Mouse (Mus musculus) heart, postnatal 4 days (tissue): Measurements from ENCODE around the gene Washc2. TPM values are rescaled to one million over a fixed set of nuclear protein-coding genes. Genes with fewer than 3 reads are reported as not detected.
"Not testable (repeated sequence)": the region's sequence is repeated elsewhere in the genome, so short reads cannot be mapped to it uniquely, and the experiment has no call there.

ENCODE experiments used
- DNase-seq: peaks from one replicate; pipeline ENCODE4 v3.0.0; 2021
- total RNA-seq, 2 experiments: library from RNA; stranded (reverse); gene quantifications; 2 replicates each; pipeline ENCODE4 v1.2.3; 2021

Washc2 gene
- 10 to 100 TPM; 35.9 to 36.0 TPM for total RNA-seq

GRCm38 (mm10) chr6:116207729-116208534 lies at the start of gene Washc2:
Gene Washc2, plus strand, starts transcription at chr6:116208038.
- peak; percentile 95 for DNase-seq

GRCm38 (mm10) chr6:116166383-116166782 lies 41.5 kb upstream of the Washc2 start:
- no peak for DNase-seq

GRCm38 (mm10) chr6:116173511-116174099 lies 34.2 kb upstream of the Washc2 start:
- DNase-seq, result not testable (repeated sequence)

GRCm38 (mm10) chr6:116178376-116178775 lies 29.5 kb upstream of the Washc2 start:
- no peak for DNase-seq

DNA sequence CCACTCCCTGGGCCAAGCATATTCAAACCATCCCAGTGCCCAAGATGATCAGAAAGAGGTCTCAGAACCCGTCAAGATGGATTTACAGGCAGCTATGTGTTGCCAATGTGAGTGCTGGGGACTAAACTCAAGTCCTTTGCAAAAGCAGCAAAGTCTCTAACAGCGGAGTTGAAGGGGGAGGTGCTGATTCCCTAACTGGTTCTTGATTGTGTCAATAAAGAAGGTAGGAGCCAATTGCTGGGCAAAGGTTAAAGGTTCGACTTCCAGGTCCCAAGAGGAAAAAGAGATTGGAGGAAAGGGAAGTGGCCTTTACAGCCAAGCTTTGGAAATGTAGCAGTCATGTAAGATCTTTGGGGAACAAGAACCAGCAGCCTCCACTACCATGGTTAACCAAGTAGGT lies 27.1 kb upstream of the Washc2 start:
- no peak for DNase-seq

DNA sequence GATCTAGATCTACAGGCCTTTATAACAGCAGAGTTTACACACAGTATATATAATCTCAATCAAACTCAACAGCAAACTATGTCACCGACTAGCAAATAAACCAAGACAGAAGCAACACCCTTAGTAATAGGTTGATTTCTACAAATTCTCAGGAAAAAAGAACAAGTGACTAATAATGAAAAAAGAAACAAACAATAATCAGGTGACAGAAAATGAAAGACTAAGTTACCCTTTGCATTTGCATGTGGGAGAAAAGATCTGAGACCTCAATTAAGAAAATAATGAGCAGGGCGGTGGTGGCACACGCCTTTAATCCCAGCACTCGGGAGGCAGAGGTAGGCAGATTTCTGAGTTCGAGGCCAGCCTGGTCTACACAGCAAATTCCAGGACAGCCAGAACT lies 24.3 kb upstream of the Washc2 start:
- no peak for DNase-seq

GRCm38 (mm10) chr6:116186485-116186884 lies 21.4 kb upstream of the Washc2 start:
- DNase-seq, result no peak

DNA sequence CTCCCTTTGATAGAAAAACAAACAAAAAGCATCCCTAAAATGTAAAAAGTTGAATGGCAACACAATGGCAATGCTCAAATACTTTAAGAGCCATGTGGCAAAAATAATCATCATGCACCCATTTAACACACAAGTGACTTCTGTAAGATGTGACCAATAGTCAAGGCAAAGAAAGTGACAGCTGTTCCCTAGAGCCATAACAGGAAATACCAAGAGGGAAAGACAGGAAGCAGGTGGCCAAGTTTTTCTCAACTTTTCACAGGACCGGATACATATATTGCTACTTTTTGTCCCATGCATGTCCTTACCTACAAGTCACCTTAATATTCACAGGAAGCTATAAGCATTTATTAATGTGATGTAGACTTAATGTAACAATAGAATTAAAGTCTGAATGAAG lies 18.4 kb upstream of the Washc2 start:
- no peak for DNase-seq

DNA sequence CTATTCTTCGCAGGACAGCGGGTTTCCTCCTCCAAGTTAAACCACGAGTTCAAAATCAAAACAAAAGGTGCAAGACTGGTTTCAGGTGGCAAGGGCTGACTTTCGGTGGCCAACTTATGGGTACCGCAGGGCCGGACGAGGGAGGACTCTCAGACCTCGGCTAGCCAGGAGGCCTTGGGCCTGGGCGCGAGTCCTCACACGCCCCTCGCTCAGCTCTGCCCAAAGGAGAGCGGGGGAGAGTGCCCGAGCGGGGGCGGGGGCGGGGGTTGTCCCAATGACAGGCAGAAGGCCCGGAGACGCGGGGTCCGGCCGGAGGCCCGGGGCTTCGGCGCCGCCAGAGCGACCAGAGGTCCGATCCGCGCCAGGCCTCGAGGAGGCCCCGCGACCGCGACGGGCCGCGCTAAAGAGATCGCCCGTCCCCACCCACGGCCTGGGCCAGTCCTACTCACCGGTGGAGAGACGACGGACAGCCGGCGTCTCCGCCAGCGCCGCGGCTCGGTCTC lies 15.0 kb upstream of the Washc2 start:
- DNase-seq, result no peak

GRCm38 (mm10) chr6:116193394-116194393 lies 14.1 kb upstream of the Washc2 start, which contains the start of gene Tmcc1:
Gene Tmcc1, minus strand, starts transcription at chr6:116193486.
- DNase-seq, result peak; percentile 99

DNA sequence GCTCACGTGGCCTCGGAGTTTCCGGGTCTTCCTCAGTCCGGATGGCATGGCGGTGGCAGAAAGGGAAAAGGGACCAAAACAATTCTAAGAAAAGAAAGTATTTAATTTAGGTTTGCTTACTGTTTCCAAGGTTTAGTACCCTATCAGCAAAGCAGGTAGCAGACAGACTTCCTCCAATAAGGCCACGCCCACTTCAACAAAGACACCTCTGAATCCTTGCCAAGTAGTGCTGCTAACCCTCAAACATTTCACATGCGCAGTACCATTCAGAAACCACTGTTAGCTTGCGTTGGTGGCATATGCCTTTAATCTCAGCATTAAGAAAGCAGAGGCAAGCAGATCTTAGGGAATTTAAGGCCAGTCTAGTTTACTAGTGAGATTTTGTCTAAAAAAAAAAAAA lies 12.0 kb upstream of the Washc2 start:
- DNase-seq, result no peak

DNA sequence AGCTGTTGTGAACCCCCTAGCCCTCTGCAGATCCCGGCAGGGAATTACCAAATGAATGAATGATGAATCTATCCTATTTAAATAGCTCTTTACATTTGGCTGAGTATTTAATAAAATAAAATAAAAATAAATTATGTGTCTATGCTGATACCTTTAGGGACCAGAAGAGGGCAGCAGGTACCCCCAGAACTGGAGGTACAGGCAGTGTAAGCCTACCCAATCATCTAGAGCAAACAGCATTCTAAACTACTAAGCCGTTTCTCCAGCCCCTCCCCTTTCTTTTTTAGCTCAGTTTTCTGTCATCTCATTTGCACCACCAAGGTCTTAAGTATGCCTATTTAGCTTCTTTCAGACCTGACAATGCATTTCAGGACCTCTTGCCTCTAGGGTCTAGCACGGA lies 9.7 kb upstream of the Washc2 start:
- peak; percentile 20 for DNase-seq

DNA sequence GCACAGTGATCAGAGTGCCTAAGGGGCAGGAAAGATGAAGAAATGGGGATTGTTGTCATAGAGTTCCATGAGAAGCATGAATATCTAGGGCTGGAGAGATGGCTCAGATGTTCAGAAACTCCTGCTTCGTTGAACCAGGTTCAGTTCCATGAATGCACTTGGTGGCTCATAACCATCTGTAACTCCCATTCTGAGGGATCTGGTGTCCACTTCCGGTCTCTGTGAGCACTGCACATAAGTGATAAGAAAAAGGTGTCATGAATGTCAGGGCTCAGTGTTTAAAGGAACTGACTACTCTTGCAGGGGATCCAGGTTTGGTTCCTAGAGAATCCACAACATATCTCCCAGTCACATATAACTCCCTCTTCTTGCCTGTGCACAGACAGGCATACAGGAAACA lies 8.2 kb upstream of the Washc2 start:
- DNase-seq, result no peak

DNA sequence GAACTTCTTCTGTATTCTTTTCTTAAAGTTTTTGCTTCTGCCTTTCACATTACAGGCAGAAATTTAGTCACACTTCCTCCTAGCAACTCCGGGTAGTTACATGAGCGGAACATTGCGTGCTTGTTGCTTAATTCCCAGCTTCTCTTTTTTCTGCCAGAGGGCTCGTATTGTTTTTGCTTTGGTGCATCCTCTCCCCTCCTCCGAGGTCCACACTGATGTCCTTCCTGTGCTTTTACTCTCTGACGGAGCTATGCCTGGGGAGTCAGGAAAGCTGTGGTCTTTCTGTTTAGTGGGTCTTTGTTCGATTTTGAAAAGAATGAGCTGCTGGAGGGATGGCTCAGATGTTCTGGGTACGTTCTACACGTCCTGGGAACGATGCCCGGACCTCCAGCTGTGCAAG lies 19.9 kb downstream of the Washc2 start:
- DNase-seq, result no peak

GRCm38 (mm10) chr6:116228785-116229525 lies 21.1 kb downstream of the Washc2 start:
- DNase-seq, result peak; percentile 77

- not testable (repeated sequence) for DNase-seq
Observed at GRCm38 (mm10) chr6:116234821-116235220, 27.0 kb downstream of the Washc2 start.

DNA sequence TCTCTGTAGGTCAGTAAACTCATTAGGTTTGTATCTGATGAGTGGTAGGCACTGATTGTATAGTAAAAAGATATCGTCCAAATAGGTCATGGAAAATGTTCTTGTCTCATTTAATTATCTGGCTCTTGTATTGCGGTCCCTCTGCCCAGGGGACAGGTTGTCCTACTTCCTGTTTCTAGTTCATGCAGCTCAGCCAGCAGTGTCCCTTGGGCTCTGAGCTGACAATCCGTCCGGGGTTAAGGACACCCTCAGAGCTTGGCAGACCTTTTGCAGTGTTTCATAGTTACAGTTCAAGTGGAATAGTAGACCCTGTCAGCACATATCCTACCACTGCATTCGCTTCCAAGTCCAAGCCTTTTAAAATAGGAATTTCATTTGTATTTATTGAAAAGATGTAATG lies 27.5 kb downstream of the Washc2 start:
- DNase-seq, result no peak

GRCm38 (mm10) chr6:116238083-116238482 lies 30.2 kb downstream of the Washc2 start:
- DNase-seq, result no peak

GRCm38 (mm10) chr6:116240371-116240770 lies 32.5 kb downstream of the Washc2 start:
- DNase-seq, result no peak

DNA sequence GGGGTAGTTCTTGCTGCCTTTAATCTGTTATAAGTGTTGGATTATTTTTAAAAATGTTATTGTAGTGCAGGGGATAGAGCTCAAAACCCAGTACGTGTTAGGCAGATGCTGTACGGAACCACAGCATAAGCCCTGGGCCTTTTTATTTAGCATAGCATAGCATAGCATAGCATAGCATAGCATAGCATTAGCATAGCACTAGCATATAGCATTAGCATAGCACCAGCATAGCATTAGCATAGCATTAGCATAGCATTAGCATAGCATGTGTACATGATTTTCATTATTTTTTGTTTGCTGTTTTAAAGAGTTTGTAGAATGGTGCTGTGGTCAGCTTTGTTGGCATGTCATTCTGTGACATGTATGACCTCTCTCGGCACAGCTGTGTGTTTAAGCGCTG lies 51.8 kb downstream of the Washc2 start:
- no peak for DNase-seq

DNA sequence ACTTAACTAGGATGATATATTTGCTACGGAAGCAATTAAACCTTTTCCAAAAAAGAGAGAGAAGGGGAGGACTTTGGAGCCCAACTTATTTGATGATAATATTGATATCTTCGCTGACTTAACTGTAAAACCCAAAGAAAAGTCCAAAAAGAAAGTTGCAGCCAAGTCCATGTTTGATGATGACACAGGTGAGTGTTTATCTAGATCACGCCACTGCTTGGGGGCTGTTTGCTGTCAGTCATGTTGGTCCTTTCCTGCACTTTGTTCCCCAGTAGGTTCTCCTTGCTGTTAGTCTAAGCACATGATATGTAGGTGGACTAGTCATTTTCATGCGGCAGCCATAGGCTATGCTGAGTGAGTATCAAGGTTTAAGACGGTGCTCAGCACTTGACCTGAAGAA lies 52.6 kb downstream of the Washc2 start:
- no peak for DNase-seq

DNA sequence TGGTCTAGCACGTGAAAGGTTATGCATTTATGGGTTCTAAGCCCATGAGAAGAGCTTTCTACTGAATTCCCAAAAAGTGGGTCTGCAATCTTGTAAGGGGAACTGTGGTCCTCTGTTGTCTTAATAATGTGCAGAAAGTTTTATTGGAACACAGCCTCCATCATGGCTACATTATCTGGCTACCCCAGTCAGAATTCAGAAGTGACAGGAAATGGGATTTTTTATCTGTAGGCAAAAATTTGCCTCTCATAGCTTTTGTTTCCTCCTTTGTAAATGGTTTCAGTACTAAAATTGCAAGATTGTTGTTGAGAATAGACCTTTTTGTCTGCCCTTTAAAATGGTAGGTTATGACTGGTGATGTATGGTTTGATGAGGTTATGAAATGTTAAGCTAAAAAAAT lies 55.0 kb downstream of the Washc2 start:
- no peak for DNase-seq
